Mouse (Mus musculus): ENCODE data around the gene Tmem183a. TPM values are rescaled to one million over a fixed set of nuclear protein-coding genes. Genes with fewer than 3 reads are reported as not detected.
A peak's percentile ranks its signal among the peaks of the same experiment; 100 is the strongest.

The Tmem183a gene
- polyA plus RNA-seq, 1 experiment, result 98.5 TPM

DNA sequence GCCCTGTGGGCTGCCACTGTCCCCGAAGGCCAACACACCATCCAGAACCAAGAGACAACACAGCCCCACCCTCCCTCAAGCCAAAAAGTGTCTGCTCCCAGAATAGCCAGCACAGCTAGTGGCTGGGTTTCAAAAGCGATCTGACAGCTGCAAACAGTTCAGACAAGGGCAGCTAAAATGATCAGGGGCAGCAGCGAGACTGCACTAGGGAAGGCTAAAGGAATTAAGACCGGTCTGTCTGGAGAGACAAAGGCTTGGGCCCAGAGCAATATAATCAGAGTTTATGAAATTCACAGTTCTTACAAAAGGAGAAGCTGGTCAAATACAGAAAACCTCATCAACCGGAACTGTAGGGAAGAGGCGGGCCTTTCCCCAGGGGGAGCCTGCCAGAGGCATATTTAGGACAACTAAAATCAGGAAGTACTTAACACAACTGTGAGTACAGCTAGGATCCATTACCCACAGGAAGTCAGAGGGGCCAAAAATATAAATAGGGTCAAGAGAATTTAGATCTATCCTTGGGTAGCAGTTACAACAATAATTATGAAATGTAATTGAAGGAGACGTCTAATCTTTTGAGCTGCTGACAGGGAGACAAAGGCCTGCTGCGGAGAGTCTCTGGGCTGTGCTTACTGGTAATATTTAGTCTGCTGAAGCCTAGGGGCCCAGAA, 59.1 kb downstream of the Tmem183a start:
- Histone ChIP-seq H3K4me3 (ENCODE audit: control insufficient read depth, insufficient read depth, low read length) (no peak overlapping the region), H3K27ac (ENCODE audit: control insufficient read depth, insufficient read depth, low read length) (peak overlapping the region; percentile 60; the same call in 1 of the 2 replicates), H3K27me3 (ENCODE audit: control insufficient read depth, insufficient read depth, low read length) (peaks cover 7% of the 10 kb centered on the region; the same call in 1 of the 2 replicates), H3K4me1 (replicated peaks; ENCODE audit: control insufficient read depth, insufficient read depth, low read length) (peaks cover 14% of the 10 kb centered on the region), H3K36me3 (ENCODE audit: control insufficient read depth, insufficient read depth, low read length) (no peaks in the 10 kb centered on the region)
- DNase-seq, result no peak
- TF ChIP-seq POLR2A (IDR thresholded peaks at IDR 0.05; ENCODE audit: control insufficient read depth, extremely low read depth, insufficient read depth, low read length, poor library complexity) (no peak), CTCF (IDR thresholded peaks at IDR 0.05; ENCODE audit: borderline replicate concordance, control insufficient read depth, extremely low read depth, insufficient read depth, low read length, poor library complexity) (no peak)
- WGBS, result 31% methylated on average over 8 of the region's 8 CpGs

DNA sequence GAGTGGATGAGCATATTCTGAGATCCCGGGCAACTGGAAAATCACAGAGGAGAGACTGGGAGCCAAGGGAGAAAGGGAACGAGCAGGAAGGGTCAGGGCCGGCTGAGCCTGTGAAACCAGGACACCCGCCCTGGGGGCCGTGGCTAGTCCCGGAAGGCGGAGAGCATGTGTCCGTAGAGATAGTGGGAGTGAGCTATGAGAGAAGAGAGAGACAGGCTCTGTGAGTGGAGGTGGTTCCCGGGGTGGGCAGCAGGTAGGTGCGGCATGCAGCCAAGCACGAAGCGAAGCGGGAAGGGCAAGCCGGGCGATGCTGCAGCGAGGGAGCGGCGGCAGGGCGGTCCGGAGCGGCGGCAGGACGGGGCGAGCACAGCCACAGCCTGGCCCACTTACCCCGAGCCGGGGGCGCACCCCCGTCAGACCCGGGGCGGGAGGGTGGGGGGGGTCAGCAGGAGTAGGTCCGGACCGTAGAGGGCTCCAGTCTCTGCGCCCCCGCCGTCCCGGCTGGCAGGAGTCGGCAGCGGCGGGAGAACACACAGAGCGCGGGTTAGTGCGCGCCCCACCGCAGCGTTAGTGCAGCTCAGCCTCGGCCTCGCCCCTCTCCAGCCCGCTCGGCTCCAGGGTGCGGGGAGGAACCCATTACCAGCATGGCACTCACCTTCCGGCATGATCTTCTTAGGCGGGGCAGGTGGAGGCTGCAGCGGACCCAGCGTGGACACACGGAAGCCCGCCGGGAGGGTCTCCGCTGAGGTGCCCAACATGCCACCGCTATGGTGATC, 63.0 kb downstream of the Tmem183a start:
- H3K27ac ChIP-seq (ENCODE audit: control insufficient read depth, insufficient read depth, low read length), result no peak overlapping the region
- TF ChIP-seq POLR2A (IDR thresholded peaks at IDR 0.05; ENCODE audit: control insufficient read depth, extremely low read depth, insufficient read depth, low read length, poor library complexity), result no peak
- no peak for TF ChIP-seq CTCF (IDR thresholded peaks at IDR 0.05; ENCODE audit: borderline replicate concordance, control insufficient read depth, extremely low read depth, insufficient read depth, low read length, poor library complexity)
- DNase-seq, result no peak

DNA sequence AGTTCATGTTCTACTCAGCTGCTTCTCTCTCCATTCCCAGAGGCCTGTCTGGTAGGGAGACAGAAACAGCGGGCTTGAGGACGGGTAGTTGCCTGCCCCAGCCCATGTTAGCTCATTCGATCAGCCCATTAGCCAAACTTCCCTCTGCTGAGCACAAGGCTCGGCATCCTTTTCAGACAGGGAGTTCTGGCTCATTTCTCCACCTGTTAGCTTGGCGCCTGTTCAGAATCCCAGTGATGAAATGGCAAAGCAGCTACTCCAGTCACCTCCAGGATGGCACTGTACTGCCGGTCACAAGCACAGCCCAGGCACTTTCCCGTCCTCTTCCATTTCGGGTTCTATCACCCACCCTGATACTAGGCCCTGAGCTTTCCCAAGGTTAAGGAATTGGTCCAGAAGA, 64.5 kb downstream of the Tmem183a start:
- peaks cover 3% of the 10 kb centered on the region for H3K4me1 ChIP-seq (replicated peaks; ENCODE audit: control insufficient read depth, insufficient read depth, low read length)
- no peak overlapping the region for H3K4me3 ChIP-seq (ENCODE audit: control insufficient read depth, insufficient read depth, low read length)
- no peak for DNase-seq
- WGBS, result 95% methylated on average over 8 of the region's 8 CpGs
- TF ChIP-seq CTCF (IDR thresholded peaks at IDR 0.05; ENCODE audit: borderline replicate concordance, control insufficient read depth, extremely low read depth, insufficient read depth, low read length, poor library complexity), result no peak
- no peak for TF ChIP-seq POLR2A (IDR thresholded peaks at IDR 0.05; ENCODE audit: control insufficient read depth, extremely low read depth, insufficient read depth, low read length, poor library complexity)
- H3K36me3 ChIP-seq (ENCODE audit: control insufficient read depth, insufficient read depth, low read length), result no peaks in the 10 kb centered on the region
- H3K27ac ChIP-seq (ENCODE audit: control insufficient read depth, insufficient read depth, low read length), result no peak overlapping the region
- H3K27me3 ChIP-seq (ENCODE audit: control insufficient read depth, insufficient read depth, low read length), result peaks cover 7% of the 10 kb centered on the region; the same call in 1 of the 2 replicates

More for the DNA sequence above, 63.0 kb downstream of the Tmem183a start:
- Histone ChIP-seq H3K4me1 (replicated peaks; ENCODE audit: control insufficient read depth, insufficient read depth, low read length) (peaks cover 11% of the 10 kb centered on the region), H3K27me3 (ENCODE audit: control insufficient read depth, insufficient read depth, low read length) (peaks cover 7% of the 10 kb centered on the region; the same call in 1 of the 2 replicates), H3K36me3 (ENCODE audit: control insufficient read depth, insufficient read depth, low read length) (no peaks in the 10 kb centered on the region), H3K4me3 (ENCODE audit: control insufficient read depth, insufficient read depth, low read length) (peak overlapping the region; percentile 28)
- 7% methylated on average over 49 of the region's 59 CpGs for WGBS

Other genes starting within 250 kb of the Tmem183a start
- gene Chil1, start 179.8 kb downstream of the Tmem183a start, polyA plus RNA-seq (2012; rRNA removed), result 9.0 and 9.5 TPM in 2 replicates
- gene Mybph, start 168.5 kb downstream of the Tmem183a start, polyA plus RNA-seq (2012; rRNA removed), result 0.33 and 0.35 TPM in 2 replicates
- 6.2 and 6.3 TPM in 2 replicates for gene Adora1, start 126.5 kb downstream of the Tmem183a start, polyA plus RNA-seq (2012; rRNA removed)
- gene Myog, start 72.0 kb downstream of the Tmem183a start, polyA plus RNA-seq (2012; rRNA removed), result 0.34 and 0.43 TPM in 2 replicates
- gene Ppfia4, start 29.1 kb downstream of the Tmem183a start, polyA plus RNA-seq (2012; rRNA removed), result 13.6 and 17.2 TPM in 2 replicates
- gene 4933406M09Rik, start 24.0 kb upstream of the Tmem183a start, polyA plus RNA-seq (2012; rRNA removed), result not detected in 2 replicates
- 44.9 and 47.2 TPM in 2 replicates for gene Cyb5r1, start 43.6 kb upstream of the Tmem183a start, polyA plus RNA-seq (2012; rRNA removed)
- gene Adipor1, start 53.4 kb upstream of the Tmem183a start, polyA plus RNA-seq (2012; rRNA removed), result 92.2 and 94.0 TPM in 2 replicates
- gene Klhl12, start 93.6 kb upstream of the Tmem183a start, polyA plus RNA-seq (2012; rRNA removed), result 7.7 and 7.9 TPM in 2 replicates
- 24.8 and 25.0 TPM in 2 replicates for gene Rabif, start 132.7 kb upstream of the Tmem183a start, polyA plus RNA-seq (2012; rRNA removed)
- gene Mgat4e, start 187.7 kb upstream of the Tmem183a start, polyA plus RNA-seq (2012; rRNA removed), result not detected in 2 replicates
- gene Kdm5b, start 198.2 kb upstream of the Tmem183a start, polyA plus RNA-seq (2012; rRNA removed), result 26.7 and 36.4 TPM in 2 replicates